Mouse (Mus musculus) heart, adult 2 months (tissue): Measurements from ENCODE around the gene Fbxo42. TPM values are rescaled to one million over a fixed set of nuclear protein-coding genes. Genes with fewer than 3 reads are reported as not detected.

Experiments
- DNase-seq, 2 experiments: peaks; one replicate each; pipeline ENCODE4 v3.0.0; 2021
- H3K27ac ChIP-seq: fragments of 200-600 bp; 2 replicates; pipeline ENCODE4 v1.8.1; 2022
- H3K27me3 ChIP-seq: fragments of 200-500 bp; 2 replicates; pipeline ENCODE4 v1.6.1; 2012; ENCODE audit warnings: mild to moderate bottlenecking, low read length, inconsistent platforms, mixed read lengths; ENCODE audit not compliant: control insufficient read depth, insufficient read depth
- H3K36me3 ChIP-seq: fragments of 200-500 bp; 2 replicates; pipeline ENCODE4 v1.6.1; 2012; ENCODE audit warnings: low read length, inconsistent platforms; ENCODE audit not compliant: control insufficient read depth, insufficient read depth
- H3K4me1 ChIP-seq: fragments of 200-500 bp; 2 replicates; pipeline ENCODE4 v1.6.1; 2011; ENCODE audit warnings: low read length; ENCODE audit not compliant: control insufficient read depth, insufficient read depth
- H3K4me3 ChIP-seq: fragments of 200-600 bp; 2 replicates; pipeline ENCODE4 v1.8.1; 2022
- H3K79me2 ChIP-seq: fragments of 200-500 bp; replicated peaks from 2 replicates; pipeline ENCODE4 v1.6.1; 2012; ENCODE audit warnings: mild to moderate bottlenecking, inconsistent platforms, low read length, moderate library complexity, mixed read lengths; ENCODE audit not compliant: control insufficient read depth, insufficient read depth
- H3K9ac ChIP-seq: fragments of 200-500 bp; 2 replicates; pipeline ENCODE4 v1.6.1; 2012; ENCODE audit warnings: low read depth, mild to moderate bottlenecking, control low read depth, inconsistent platforms, low read length, mixed read lengths
- CTCF ChIP-seq: fragments of 200-600 bp; IDR thresholded peaks from 2 replicates; pipeline ENCODE4 v1.8.1; 2022; ENCODE audit warnings: antibody characterized with exemption, mild to moderate bottlenecking, moderate library complexity
- EP300 ChIP-seq: fragments of 200-500 bp; IDR thresholded peaks from 2 replicates; pipeline ENCODE4 v1.6.1; 2011; ENCODE audit warnings: low read depth, low read length, control low read depth; ENCODE audit not compliant: insufficient read depth
- POLR2A ChIP-seq: fragments of 200-500 bp; IDR thresholded peaks from 2 replicates; pipeline ENCODE4 v1.6.1; 2011; ENCODE audit warnings: mild to moderate bottlenecking, low read depth, low read length, control low read depth; ENCODE audit not compliant: insufficient read depth
- WGBS: fragments of 180-500 bp; shearing (Covaris S2); methylation state at CpG from one replicate; pipeline ENCODE4 v1.1.7; 2018; 5-methylcytosine and 5-hydroxymethylcytosine counted together
- intact Hi-C: fragments of 180-260 bp; cut with DNase I; formaldehyde crosslinking; loops from one replicate; pipeline ENCODE4 v1.15.1; 2025
- polyA plus RNA-seq: library from polyadenylated mRNA; depleted of rRNA; stranded (reverse); fragments of >200 nt; gene quantifications from 2 replicates; pipeline ENCODE4 v1.2.3, GENCODE M21; 2012
- total RNA-seq, 2 experiments: library from RNA; stranded (reverse); gene quantifications; 2 replicates each; pipeline ENCODE4 v1.2.3; 2021

Gene Fbxo42
- total and polyA plus RNA-seq, 3 experiments: 7.6 to 11.3 (median 9.0) TPM

- peak overlapping the region; percentile 45 for H3K27ac ChIP-seq
- DNase-seq: peak; percentile 27 to 33
- H3K4me1 ChIP-seq: no peaks in the 10 kb centered on the region; the same call in 1 of the 2 replicates
- intact Hi-C loops: loop anchor here (5.0 kb wide), 1 partner anchor 59 kb away; no protein-coding TSS in a partner anchor
- no peaks in the 10 kb centered on the region for H3K27me3 ChIP-seq
- H3K36me3 ChIP-seq: no peaks in the 10 kb centered on the region; the same call in 1 of the 2 replicates
- no peak overlapping the region for H3K4me3 ChIP-seq
- H3K79me2 ChIP-seq: no peaks in the 10 kb centered on the region
- 43% methylated on average over 11 of the region's 11 CpGs for WGBS
- TF ChIP-seq CTCF (no peak), POLR2A (no peak), EP300 (no peak)
- H3K9ac ChIP-seq: no peak overlapping the region; the same call in 1 of the 2 replicates
Measured at GRCm38 (mm10) chr4:141200906-141201305, 53.2 kb downstream of the Fbxo42 start.

- peak in 1 of 2 experiments; percentile 12 for DNase-seq
- H3K27me3 ChIP-seq: no peaks in the 10 kb centered on the region
- no peaks in the 10 kb centered on the region; the same call in 1 of the 2 replicates for H3K36me3 ChIP-seq
- H3K4me3 ChIP-seq: no peak overlapping the region
- no peaks in the 10 kb centered on the region for H3K79me2 ChIP-seq
- WGBS: 81% methylated on average over 6 of the region's 6 CpGs
- TF ChIP-seq EP300 (no peak), CTCF (no peak), POLR2A (no peak)
- no peak overlapping the region; the same call in 1 of the 2 replicates for H3K27ac ChIP-seq
- no peaks in the 10 kb centered on the region; the same call in 1 of the 2 replicates for H3K4me1 ChIP-seq
- intact Hi-C loops: loop anchor here (5.0 kb wide), 1 partner anchor 60 kb away; no protein-coding TSS in a partner anchor
- no peak overlapping the region for H3K9ac ChIP-seq
Measured at GRCm38 (mm10) chr4:141202192-141202591, 54.5 kb downstream of the Fbxo42 start.

- Histone ChIP-seq H3K4me3 (no peak overlapping the region), H3K9ac (no peak overlapping the region), H3K4me1 (no peaks in the 10 kb centered on the region; the same call in 1 of the 2 replicates), H3K27me3 (no peaks in the 10 kb centered on the region), H3K79me2 (no peaks in the 10 kb centered on the region), H3K27ac (no peak overlapping the region), H3K36me3 (no peaks in the 10 kb centered on the region; the same call in 1 of the 2 replicates)
- TF ChIP-seq POLR2A: no peak
- TF ChIP-seq EP300: no peak
- TF ChIP-seq CTCF: peak; percentile 61
- WGBS: 53% methylated on average over 4 of the region's 4 CpGs
- intact Hi-C loops: loop anchor here (2.0 to 5.0 kb wide), 3 partner anchors 62 to 158 kb away; no protein-coding TSS in a partner anchor
- peak in 1 of 2 experiments; percentile 31 for DNase-seq
Measured at GRCm38 (mm10) chr4:141204580-141205061, 56.9 kb downstream of the Fbxo42 start.

GRCm38 (mm10) chr4:141207081-141207480, 59.4 kb downstream of the Fbxo42 start:
- H3K27ac ChIP-seq: no peak overlapping the region
- no peak for DNase-seq
- TF ChIP-seq POLR2A (no peak), EP300 (no peak), CTCF (no peak)

GRCm38 (mm10) chr4:141210524-141211219, 63.0 kb downstream of the Fbxo42 start:
- TF ChIP-seq POLR2A (peak; percentile 43; the same call in 1 of the 2 replicates), EP300 (no peak)
- Histone ChIP-seq H3K27ac (peak overlapping the region; percentile 86), H3K27me3 (no peaks in the 10 kb centered on the region), H3K4me1 (no peaks in the 10 kb centered on the region), H3K4me3 (peak overlapping the region; percentile 43; the same call in 1 of the 2 replicates), H3K9ac (peak overlapping the region; percentile 63), H3K79me2 (no peaks in the 10 kb centered on the region), H3K36me3 (no peaks in the 10 kb centered on the region)
- intact Hi-C loops: no loop called here
- no peak for DNase-seq
- WGBS: 68% methylated on average over 14 of the region's 14 CpGs

More at GRCm38 (mm10) chr4:141207081-141207480, 59.4 kb downstream of the Fbxo42 start:
- intact Hi-C loops: no loop called here
- H3K36me3 ChIP-seq: no peaks in the 10 kb centered on the region
- no peaks in the 10 kb centered on the region for H3K79me2 ChIP-seq
- no peaks in the 10 kb centered on the region for H3K4me1 ChIP-seq
- H3K4me3 ChIP-seq: no peak overlapping the region
- no peaks in the 10 kb centered on the region for H3K27me3 ChIP-seq
- no peak overlapping the region for H3K9ac ChIP-seq
- 86% methylated on average over 5 of the region's 5 CpGs for WGBS

- intact Hi-C loops: no loop called here
- no peak overlapping the region for H3K4me3 ChIP-seq
- H3K27ac ChIP-seq: no peak overlapping the region
- H3K4me1 ChIP-seq: no peaks in the 10 kb centered on the region
- DNase-seq: no peak
- WGBS: 96% methylated on average over 4 of the region's 4 CpGs
- no peaks in the 10 kb centered on the region for H3K27me3 ChIP-seq
- H3K36me3 ChIP-seq: no peaks in the 10 kb centered on the region
- no peak overlapping the region for H3K9ac ChIP-seq
- H3K79me2 ChIP-seq: no peaks in the 10 kb centered on the region
- TF ChIP-seq CTCF (no peak), POLR2A (no peak), EP300 (no peak)
Measured at GRCm38 (mm10) chr4:141211646-141212045, 63.9 kb downstream of the Fbxo42 start.
